Mouse (Mus musculus) olfactory bulb, adult 2 months (tissue): ENCODE results near the gene Srm. TPM values are rescaled to one million over a fixed set of nuclear protein-coding genes. Genes with fewer than 3 reads are reported as not detected.

Source experiments
- H3K27ac ChIP-seq: fragments of 200-500 bp; 2 replicates; pipeline ENCODE4 v1.5.1; 2012; ENCODE audit warnings: low read depth, low read length; ENCODE audit not compliant: insufficient read depth
- H3K4me1 ChIP-seq: fragments of 200-500 bp; 2 replicates; pipeline ENCODE4 v1.6.1; 2012; ENCODE audit warnings: low read length; ENCODE audit not compliant: control insufficient read depth, insufficient read depth
- H3K4me3 ChIP-seq: fragments of 200-500 bp; 2 replicates; pipeline ENCODE4 v1.5.1; 2012; ENCODE audit warnings: mild to moderate bottlenecking, low read depth, low read length, moderate library complexity; ENCODE audit not compliant: insufficient read depth
- CTCF ChIP-seq: fragments of 200-500 bp; IDR thresholded peaks from 2 replicates; pipeline ENCODE4 v1.5.1; 2012; ENCODE audit warnings: low read depth, mild to moderate bottlenecking, low read length, moderate library complexity; ENCODE audit not compliant: insufficient read depth
- POLR2A ChIP-seq: fragments of 200-500 bp; IDR thresholded peaks from 2 replicates; pipeline ENCODE4 v1.6.1; 2012; ENCODE audit warnings: mild to moderate bottlenecking, low read depth, low read length, moderate library complexity; ENCODE audit not compliant: insufficient read depth
- WGBS: fragments of 180-500 bp; shearing (Covaris S2); methylation state at CpG from one replicate; pipeline ENCODE4 v1.1.7; 2018; 5-methylcytosine and 5-hydroxymethylcytosine counted together
- polyA plus RNA-seq: library from polyadenylated mRNA; stranded (reverse); fragments of >200 nt; gene quantifications from 2 replicates; pipeline ENCODE4 v1.2.4, GENCODE M21; 2012; ENCODE audit warnings: low replicate concordance; ENCODE audit not compliant: missing spikeins, insufficient read depth, insufficient read length

Gene Srm
- polyA plus RNA-seq, 1 experiment, result not detected

DNA sequence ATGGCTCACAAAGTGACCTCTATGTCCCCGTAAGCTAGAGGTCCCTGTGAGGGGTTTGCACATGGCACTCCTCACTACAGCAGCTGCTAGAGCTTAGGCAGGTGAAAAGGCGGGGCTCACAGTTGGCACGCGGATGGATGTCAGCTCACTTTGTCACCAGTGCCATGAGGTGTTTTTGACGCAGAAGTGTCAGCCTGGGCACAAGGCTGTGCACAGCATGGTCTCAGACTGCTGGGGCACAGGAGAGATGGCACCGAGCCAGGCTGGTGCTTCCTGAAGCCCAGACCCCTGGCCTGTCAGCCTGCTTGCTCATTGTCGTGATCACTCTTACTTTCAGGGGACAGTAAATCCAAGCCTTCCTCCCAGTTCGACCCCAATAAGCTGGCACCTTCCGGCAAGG lies 10.5 kb upstream of the Srm start:
- H3K27ac ChIP-seq, result no peak overlapping the region
- H3K4me1 ChIP-seq, result no peaks in the 10 kb centered on the region
- no peak overlapping the region for H3K4me3 ChIP-seq
- 86% methylated on average over 9 of the region's 9 CpGs for WGBS
- no peak for TF ChIP-seq CTCF
- no peak for TF ChIP-seq POLR2A

- WGBS, result 89% methylated on average over 5 of the region's 5 CpGs
- Histone ChIP-seq H3K27ac (no peak overlapping the region), H3K4me3 (no peak overlapping the region), H3K4me1 (no peaks in the 10 kb centered on the region)
- no peak for TF ChIP-seq POLR2A
- no peak for TF ChIP-seq CTCF
These were observed 9.9 kb upstream of the Srm start for GRCm38 (mm10) chr4:148581422-148581821.

GRCm38 (mm10) chr4:148583257-148583656 lies 8.0 kb upstream of the Srm start:
- no peaks in the 10 kb centered on the region for H3K4me1 ChIP-seq
- no peak overlapping the region for H3K27ac ChIP-seq
- no peak for TF ChIP-seq CTCF
- TF ChIP-seq POLR2A, result no peak
- H3K4me3 ChIP-seq, result no peak overlapping the region
- 84% methylated on average over 4 of the region's 4 CpGs for WGBS

DNA sequence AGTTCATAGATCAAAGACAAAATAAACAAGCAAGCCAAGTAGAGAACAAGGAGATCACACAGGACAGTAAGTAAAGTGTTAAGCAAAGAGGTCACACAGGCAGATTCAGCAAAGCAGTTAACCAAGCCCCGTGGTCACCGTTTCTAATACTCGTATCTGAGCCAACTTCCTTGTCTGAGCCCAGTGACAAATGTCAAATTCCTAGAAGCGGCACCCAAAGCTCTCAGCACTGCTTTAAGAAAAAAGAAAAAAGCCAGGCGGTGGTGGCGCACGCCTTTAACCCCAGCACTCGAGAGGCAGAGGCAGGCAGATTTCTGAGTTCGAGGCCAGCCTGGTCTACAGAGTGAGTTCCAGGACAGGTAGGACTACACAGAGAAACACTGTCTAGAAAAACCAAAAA lies 4.7 kb upstream of the Srm start:
- 74% methylated on average over 9 of the region's 9 CpGs for WGBS
- Histone ChIP-seq H3K4me3 (no peak overlapping the region), H3K4me1 (peaks cover 3% of the 10 kb centered on the region), H3K27ac (no peak overlapping the region)
- TF ChIP-seq CTCF, result no peak
- TF ChIP-seq POLR2A, result no peak

DNA sequence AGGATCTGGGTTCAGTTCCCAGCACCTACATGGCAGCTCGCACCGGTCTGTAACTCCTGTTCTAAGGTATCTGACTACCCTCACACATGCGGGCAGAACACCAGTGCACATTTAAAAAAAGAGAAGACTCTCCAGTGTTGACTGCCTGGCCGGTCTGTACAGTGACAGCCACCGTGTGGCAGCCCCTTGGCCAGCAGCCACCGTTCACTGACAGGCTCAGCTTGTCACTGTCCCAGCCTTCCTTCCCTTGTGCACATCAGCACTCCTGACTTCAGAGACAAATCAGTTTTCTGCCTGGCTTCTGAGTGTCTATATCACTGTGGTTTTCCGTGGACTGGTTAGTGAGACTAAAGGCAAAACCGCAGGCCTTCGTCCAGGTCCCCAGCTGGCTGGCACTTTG lies 2.5 kb upstream of the Srm start:
- 63% methylated on average over 9 of the region's 9 CpGs for WGBS
- no peak overlapping the region for H3K27ac ChIP-seq
- peaks cover 20% of the 10 kb centered on the region for H3K4me1 ChIP-seq
- no peak overlapping the region for H3K4me3 ChIP-seq
- TF ChIP-seq CTCF (no peak), POLR2A (no peak)

DNA sequence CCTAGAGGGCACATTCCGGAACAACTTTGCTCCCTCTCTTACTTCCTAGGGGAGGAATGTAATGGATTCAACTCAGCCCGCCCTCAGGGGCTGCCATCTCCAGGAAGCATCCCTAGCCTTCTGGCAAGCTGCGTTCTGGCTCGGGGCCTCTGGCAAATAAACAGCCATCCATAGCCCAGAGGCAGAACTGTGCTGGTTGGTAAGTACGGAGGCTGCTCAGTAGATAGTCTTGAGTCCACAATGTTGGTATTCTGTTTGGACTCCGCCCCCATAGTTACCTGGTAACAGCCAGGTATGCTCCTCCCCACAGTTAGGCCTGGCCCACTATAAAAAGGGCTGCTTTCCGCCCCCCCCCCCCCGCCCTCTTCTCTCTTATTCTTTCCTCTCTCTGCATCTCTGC lies 1.7 kb upstream of the Srm start:
- H3K4me3 ChIP-seq, result no peak overlapping the region
- WGBS, result 54% methylated on average over 7 of the region's 8 CpGs
- H3K27ac ChIP-seq, result no peak overlapping the region
- TF ChIP-seq POLR2A, result no peak
- no peak for TF ChIP-seq CTCF
- peaks cover 25% of the 10 kb centered on the region for H3K4me1 ChIP-seq

GRCm38 (mm10) chr4:148590421-148591170 lies 707 bp upstream of the Srm start:
- peak overlapping the region; percentile 51 for H3K4me3 ChIP-seq
- H3K27ac ChIP-seq, result peak overlapping the region; percentile 69
- WGBS, result 3% methylated on average over 18 of the region's 18 CpGs
- TF ChIP-seq POLR2A (no peak), CTCF (no peak)
- H3K4me1 ChIP-seq, result peaks cover 25% of the 10 kb centered on the region

- no peak for TF ChIP-seq POLR2A
- TF ChIP-seq CTCF, result no peak
- Histone ChIP-seq H3K4me1 (peaks cover 25% of the 10 kb centered on the region), H3K27ac (no peak overlapping the region), H3K4me3 (peak overlapping the region; percentile 79)
- under 1% methylated on average over 52 of the region's 53 CpGs for WGBS
These were observed 506 bp downstream of the Srm start for GRCm38 (mm10) chr4:148591637-148592380.

DNA sequence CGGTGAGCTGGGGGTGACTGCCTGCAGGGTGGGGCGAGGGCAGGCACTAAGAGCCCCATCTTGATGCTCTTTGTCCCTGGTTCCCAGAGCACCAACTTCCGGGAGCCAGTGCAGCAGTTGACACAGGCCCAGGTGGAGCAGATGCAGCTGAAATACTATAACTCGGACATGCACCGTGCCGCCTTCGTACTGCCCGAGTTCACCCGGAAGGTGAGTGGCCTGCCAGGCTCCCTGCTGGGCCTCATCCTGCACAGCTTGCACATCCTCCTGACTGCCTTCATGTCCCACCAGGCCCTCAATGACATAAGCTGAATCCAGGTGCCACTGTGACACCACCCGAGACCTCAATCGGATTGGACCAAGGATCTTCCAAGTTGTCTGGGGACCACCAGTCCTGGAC lies 2.7 kb downstream of the Srm start:
- no peak overlapping the region for H3K4me3 ChIP-seq
- WGBS, result 94% methylated on average over 11 of the region's 11 CpGs
- H3K4me1 ChIP-seq, result peaks cover 25% of the 10 kb centered on the region
- H3K27ac ChIP-seq, result no peak overlapping the region
- no peak for TF ChIP-seq POLR2A
